Mouse (Mus musculus): Measurements from ENCODE around the gene 4930523C07Rik. TPM values are rescaled to one million over a fixed set of nuclear protein-coding genes. Genes with fewer than 3 reads are reported as not detected.

The 4930523C07Rik gene
- polyA plus RNA-seq, 1 experiment, result 10.4 TPM

DNA sequence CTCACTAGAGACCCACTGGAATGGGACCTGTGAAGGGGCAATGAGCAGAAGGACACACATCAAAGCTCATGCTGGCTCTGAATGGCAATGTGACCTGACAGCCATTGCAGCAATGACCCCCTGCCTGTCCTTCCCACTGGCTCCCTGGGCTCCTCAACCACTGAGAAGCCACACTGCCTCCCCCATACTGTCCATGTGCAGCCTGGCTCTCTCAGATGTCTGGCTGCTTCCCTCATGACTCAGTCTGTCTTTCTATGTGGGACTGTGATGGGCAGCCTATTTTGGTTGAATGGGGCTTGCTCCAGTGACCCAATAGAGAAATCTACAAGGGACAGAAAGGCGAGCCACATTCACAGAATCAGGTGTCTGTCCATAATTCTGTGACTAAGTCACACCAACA, 38.5 kb downstream of the 4930523C07Rik start:
- TF ChIP-seq POLR2A (IDR thresholded peaks at IDR 0.05; ENCODE audit: low read depth, low read length) (no peak), CTCF (IDR thresholded peaks at IDR 0.05; ENCODE audit: borderline replicate concordance, insufficient read depth, low read length) (no peak)
- Histone ChIP-seq H3K27ac (ENCODE audit: insufficient read depth, low read length) (no peak overlapping the region), H3K4me1 (ENCODE audit: control insufficient read depth, insufficient read depth, low read length) (no peaks in the 10 kb centered on the region), H3K4me3 (ENCODE audit: insufficient read depth, low read length) (no peak overlapping the region)

DNA sequence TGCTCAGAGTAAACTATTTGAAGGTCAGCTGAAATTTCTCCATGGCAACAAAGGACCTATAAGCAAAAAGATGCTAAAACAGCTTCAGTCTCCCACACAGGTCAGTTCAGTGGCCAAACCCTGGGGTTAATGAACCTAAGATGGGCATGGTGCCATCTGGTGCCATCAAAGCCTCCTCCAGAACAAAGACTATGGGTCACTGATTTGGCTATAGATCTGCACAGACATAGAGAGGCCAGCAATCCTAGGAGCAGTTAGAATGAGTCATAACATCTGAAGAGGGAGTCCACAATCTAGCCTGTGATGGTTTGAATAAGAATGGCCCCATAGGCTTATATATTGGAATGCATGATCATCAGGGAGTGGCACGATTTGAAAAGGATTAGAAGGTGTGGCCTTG, 40.1 kb downstream of the 4930523C07Rik start:
- Histone ChIP-seq H3K4me1 (ENCODE audit: control insufficient read depth, insufficient read depth, low read length) (no peaks in the 10 kb centered on the region), H3K4me3 (ENCODE audit: insufficient read depth, low read length) (no peak overlapping the region), H3K27ac (ENCODE audit: insufficient read depth, low read length) (no peak overlapping the region)
- TF ChIP-seq CTCF (IDR thresholded peaks at IDR 0.05; ENCODE audit: borderline replicate concordance, insufficient read depth, low read length), result no peak
- TF ChIP-seq POLR2A (IDR thresholded peaks at IDR 0.05; ENCODE audit: low read depth, low read length), result no peak

GRCm38 (mm10) chr1:160086651-160087050, 42.5 kb downstream of the 4930523C07Rik start:
- no peak for TF ChIP-seq POLR2A (IDR thresholded peaks at IDR 0.05; ENCODE audit: low read depth, low read length)
- TF ChIP-seq CTCF (IDR thresholded peaks at IDR 0.05; ENCODE audit: borderline replicate concordance, insufficient read depth, low read length), result no peak
- Histone ChIP-seq H3K4me3 (ENCODE audit: insufficient read depth, low read length) (no peak overlapping the region), H3K27ac (ENCODE audit: insufficient read depth, low read length) (no peak overlapping the region), H3K4me1 (ENCODE audit: control insufficient read depth, insufficient read depth, low read length) (no peaks in the 10 kb centered on the region)

DNA sequence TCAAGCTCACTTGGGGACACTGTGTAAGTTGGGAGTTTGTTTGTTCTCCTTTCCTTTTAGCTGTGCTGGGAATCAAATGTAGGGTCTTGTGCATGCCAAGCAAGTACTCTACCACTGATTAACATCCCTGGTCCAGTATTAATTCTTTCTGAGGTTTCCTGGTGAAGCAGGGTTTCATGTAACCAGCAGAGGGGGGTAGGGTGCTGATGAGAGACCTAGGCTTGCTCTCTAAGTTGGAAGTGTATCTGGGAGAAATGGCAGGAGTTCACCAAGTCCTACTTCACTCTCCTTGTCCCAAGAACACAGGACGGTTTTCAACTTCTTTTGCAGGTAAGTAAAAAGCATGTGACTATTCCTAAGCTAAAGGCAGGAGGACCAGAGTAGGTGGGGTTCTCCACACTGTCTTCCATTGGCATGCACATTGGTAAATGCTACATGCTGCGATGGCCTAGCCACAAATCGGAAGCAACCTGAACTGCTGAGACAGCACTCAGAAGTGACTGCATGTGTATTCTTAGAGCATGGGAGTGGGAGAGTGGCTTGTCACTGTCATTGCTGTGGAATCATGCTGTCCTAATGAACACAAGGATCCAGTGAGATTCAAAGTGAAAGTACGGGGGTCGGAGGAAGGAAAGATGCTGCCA, 55.6 kb downstream of the 4930523C07Rik start:
- Histone ChIP-seq H3K4me3 (ENCODE audit: insufficient read depth, low read length) (no peak overlapping the region), H3K4me1 (ENCODE audit: control insufficient read depth, insufficient read depth, low read length) (peaks cover 9% of the 10 kb centered on the region), H3K27ac (ENCODE audit: insufficient read depth, low read length) (peak overlapping the region; percentile 82)
- TF ChIP-seq POLR2A (IDR thresholded peaks at IDR 0.05; ENCODE audit: low read depth, low read length), result no peak
- TF ChIP-seq CTCF (IDR thresholded peaks at IDR 0.05; ENCODE audit: borderline replicate concordance, insufficient read depth, low read length), result no peak

GRCm38 (mm10) chr1:160100996-160101395, 56.8 kb downstream of the 4930523C07Rik start:
- Histone ChIP-seq H3K4me3 (ENCODE audit: insufficient read depth, low read length) (no peak overlapping the region), H3K27ac (ENCODE audit: insufficient read depth, low read length) (peak overlapping the region; percentile 82), H3K4me1 (ENCODE audit: control insufficient read depth, insufficient read depth, low read length) (peaks cover 9% of the 10 kb centered on the region)
- no peak for TF ChIP-seq POLR2A (IDR thresholded peaks at IDR 0.05; ENCODE audit: low read depth, low read length)
- TF ChIP-seq CTCF (IDR thresholded peaks at IDR 0.05; ENCODE audit: borderline replicate concordance, insufficient read depth, low read length), result no peak

DNA sequence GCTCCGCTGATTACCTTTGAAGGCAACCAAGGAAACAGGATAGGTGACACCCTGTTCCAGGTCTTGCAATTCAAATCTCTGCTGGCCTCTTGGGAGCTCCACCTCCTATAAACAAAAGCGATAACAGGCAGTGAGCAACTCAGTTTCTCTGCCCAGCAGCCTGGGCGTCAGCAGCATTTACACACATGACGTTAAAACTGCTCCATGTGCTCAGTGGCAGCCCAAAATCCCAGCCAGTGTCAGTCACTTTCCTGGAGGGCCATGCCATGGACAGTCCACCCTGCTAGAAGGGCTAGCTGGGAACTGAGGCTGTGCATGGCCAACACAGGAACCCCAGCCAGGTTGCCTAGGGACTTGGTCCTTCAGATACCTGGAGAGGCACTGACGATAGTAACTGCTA, 61.2 kb downstream of the 4930523C07Rik start:
- peaks cover 5% of the 10 kb centered on the region for H3K4me1 ChIP-seq (ENCODE audit: control insufficient read depth, insufficient read depth, low read length)
- no peak overlapping the region for H3K27ac ChIP-seq (ENCODE audit: insufficient read depth, low read length)
- TF ChIP-seq POLR2A (IDR thresholded peaks at IDR 0.05; ENCODE audit: low read depth, low read length) (no peak), CTCF (IDR thresholded peaks at IDR 0.05; ENCODE audit: borderline replicate concordance, insufficient read depth, low read length) (no peak)
- no peak overlapping the region for H3K4me3 ChIP-seq (ENCODE audit: insufficient read depth, low read length)

- H3K27ac ChIP-seq (ENCODE audit: insufficient read depth, low read length), result no peak overlapping the region
- no peak overlapping the region for H3K4me3 ChIP-seq (ENCODE audit: insufficient read depth, low read length)
- TF ChIP-seq POLR2A (IDR thresholded peaks at IDR 0.05; ENCODE audit: low read depth, low read length) (no peak), CTCF (IDR thresholded peaks at IDR 0.05; ENCODE audit: borderline replicate concordance, insufficient read depth, low read length) (no peak)
Measured at GRCm38 (mm10) chr1:160108604-160109003, 64.4 kb downstream of the 4930523C07Rik start.

DNA sequence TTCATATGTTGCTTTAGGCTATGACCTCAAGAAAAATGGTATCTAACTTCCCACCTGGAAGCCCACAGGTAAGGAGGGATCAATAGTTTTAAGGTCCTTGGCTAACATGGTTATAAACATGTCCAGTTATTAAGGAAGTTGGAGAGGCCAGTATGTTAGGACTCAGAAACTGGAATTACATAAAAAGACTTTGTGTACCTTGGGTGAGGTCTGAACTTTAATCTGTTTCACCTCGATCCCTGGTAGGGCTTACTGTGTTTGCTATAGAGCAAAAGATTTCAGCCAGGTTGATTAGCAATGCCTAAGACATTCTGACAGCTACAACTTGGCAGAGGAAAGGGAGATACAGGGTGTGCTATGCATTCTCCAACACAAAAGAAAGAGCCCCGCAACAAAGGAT, 79.8 kb downstream of the 4930523C07Rik start:
- no peaks in the 10 kb centered on the region for H3K4me1 ChIP-seq (ENCODE audit: control insufficient read depth, insufficient read depth, low read length)
- no peak overlapping the region for H3K4me3 ChIP-seq (ENCODE audit: insufficient read depth, low read length)
- TF ChIP-seq CTCF (IDR thresholded peaks at IDR 0.05; ENCODE audit: borderline replicate concordance, insufficient read depth, low read length) (no peak), POLR2A (IDR thresholded peaks at IDR 0.05; ENCODE audit: low read depth, low read length) (no peak)
- no peak overlapping the region for H3K27ac ChIP-seq (ENCODE audit: insufficient read depth, low read length)

More at GRCm38 (mm10) chr1:160108604-160109003, 64.4 kb downstream of the 4930523C07Rik start:
- H3K4me1 ChIP-seq (ENCODE audit: control insufficient read depth, insufficient read depth, low read length), result no peaks in the 10 kb centered on the region

Other genes with a start within 250 kb of the 4930523C07Rik start
- 23.8 and 79.4 TPM in 2 replicates for gene Tnn, start 109.2 kb downstream of the 4930523C07Rik start, polyA plus RNA-seq (2011; ENCODE audit: insufficient read length, low read depth, missing spikeins)
- 58.4 and 63.3 TPM in 2 replicates for gene Mrps14, start 150.8 kb downstream of the 4930523C07Rik start, polyA plus RNA-seq (2011; ENCODE audit: insufficient read length, low read depth, missing spikeins)
- 130 and 138 TPM in 2 replicates for gene Cacybp, start 168.5 kb downstream of the 4930523C07Rik start, polyA plus RNA-seq (2011; ENCODE audit: insufficient read length, low read depth, missing spikeins)

All from embryonic fibroblast, embryonic 13.5 days (primary cell).